Mouse (Mus musculus) adrenal gland, adult 8-10 months (tissue): ENCODE data around the gene Masp1. TPM values are rescaled to one million over a fixed set of nuclear protein-coding genes. Genes with fewer than 3 reads are reported as not detected.

ENCODE experiments used
- DNase-seq: peaks from one replicate; pipeline ENCODE4 v3.0.0; 2022
- total RNA-seq, 4 experiments: library from RNA; stranded (reverse); gene quantifications; 2 replicates each; pipeline ENCODE4 v1.2.4; 2022

The Masp1 gene
- total RNA-seq = 100 to 1,000 TPM in 2 of 4 experiments, 10 to 100 TPM in 1, 1 to 10 TPM in 1; 5.1 to 115 (median 61.8) TPM

- DNase-seq = peak; percentile 31
Measured at GRCm38 (mm10) chr16:23520235-23520871, at the start of gene Masp1, which contains the start of gene Rtp4. TSS of gene Masp1 (minus strand) at chr16:23520815. TSS of gene Rtp4 (plus strand) at chr16:23520291.

GRCm38 (mm10) chr16:23568369-23568958 is 47.8 kb upstream of the Masp1 start:
- DNase-seq = peak; percentile 6

- DNase-seq = no peak
Measured at GRCm38 (mm10) chr16:23557669-23558068, 37.1 kb upstream of the Masp1 start.

GRCm38 (mm10) chr16:23557195-23557594 is 36.6 kb upstream of the Masp1 start:
- no peak for DNase-seq

GRCm38 (mm10) chr16:23554673-23555072 is 34.1 kb upstream of the Masp1 start:
- DNase-seq = no peak

- DNase-seq = no peak
Measured at GRCm38 (mm10) chr16:23550981-23551582, 30.5 kb upstream of the Masp1 start.

GRCm38 (mm10) chr16:23550346-23550980 is 29.8 kb upstream of the Masp1 start:
- peak; percentile 37 for DNase-seq

- no peak for DNase-seq
Measured at GRCm38 (mm10) chr16:23547783-23548182, 27.2 kb upstream of the Masp1 start.

- no peak for DNase-seq
Measured at GRCm38 (mm10) chr16:23544361-23544760, 23.7 kb upstream of the Masp1 start.

GRCm38 (mm10) chr16:23542866-23543265 is 22.3 kb upstream of the Masp1 start:
- DNase-seq = no peak

GRCm38 (mm10) chr16:23541046-23541445 is 20.4 kb upstream of the Masp1 start:
- no peak for DNase-seq

- no peak for DNase-seq
Measured at GRCm38 (mm10) chr16:23533707-23534106, 13.1 kb upstream of the Masp1 start.

GRCm38 (mm10) chr16:23529186-23529585 is 8.6 kb upstream of the Masp1 start:
- DNase-seq = no peak

GRCm38 (mm10) chr16:23522081-23522480 is 1.5 kb upstream of the Masp1 start:
- no peak for DNase-seq

- no peak for DNase-seq
Measured at GRCm38 (mm10) chr16:23521092-23521491, 477 bp upstream of the Masp1 start.

GRCm38 (mm10) chr16:23519771-23520170 is 844 bp downstream of the Masp1 start:
- DNase-seq = no peak

- DNase-seq = peak; percentile 70
Measured at GRCm38 (mm10) chr16:23518567-23519369, 1.8 kb downstream of the Masp1 start.

- DNase-seq = peak; percentile 37
Measured at GRCm38 (mm10) chr16:23517754-23518566, 2.7 kb downstream of the Masp1 start.

- no peak for DNase-seq
Measured at GRCm38 (mm10) chr16:23517230-23517629, 3.4 kb downstream of the Masp1 start.

- no peak for DNase-seq
Measured at GRCm38 (mm10) chr16:23516606-23517005, 4.0 kb downstream of the Masp1 start.

- DNase-seq = peak; percentile 50
Measured at GRCm38 (mm10) chr16:23515766-23516165, 4.8 kb downstream of the Masp1 start.

- DNase-seq = no peak
Measured at GRCm38 (mm10) chr16:23513401-23513800, 7.2 kb downstream of the Masp1 start.
